Mouse (Mus musculus) heart, embryonic 11.5 days (tissue): ENCODE results near the gene Zfp598. TPM values are rescaled to one million over a fixed set of nuclear protein-coding genes. Genes with fewer than 3 reads are reported as not detected.

ENCODE experiments used
- ATAC-seq: fragments of 200-750 bp; cut with Nextera tagmentation; replicated peaks from 2 replicates; pipeline ENCODE4 v1.8.0; 2017; ENCODE audit warnings: moderate library complexity; ENCODE audit not compliant: insufficient number of reproducible peaks, low FRiP score, low TSS enrichment
- H3K27ac ChIP-seq: fragments of 300-500 bp; sonication (generic); 2 replicates; pipeline ENCODE4 v1.5.1; 2014; ENCODE audit warnings: mild to moderate bottlenecking, low read depth, low read length
- H3K27me3 ChIP-seq: fragments of 300-500 bp; sonication (generic); 2 replicates; pipeline ENCODE4 v1.6.1; 2014; ENCODE audit warnings: mild to moderate bottlenecking, low read length, mixed read lengths; ENCODE audit not compliant: control insufficient read depth, insufficient read depth
- H3K36me3 ChIP-seq: fragments of 300-500 bp; sonication (generic); 2 replicates; pipeline ENCODE4 v1.6.1; 2014; ENCODE audit warnings: mild to moderate bottlenecking, low read length, moderate library complexity, mixed read lengths; ENCODE audit not compliant: control insufficient read depth, insufficient read depth
- H3K4me1 ChIP-seq: fragments of 300-500 bp; sonication (generic); 2 replicates; pipeline ENCODE4 v1.6.1; 2014; ENCODE audit warnings: low read length; ENCODE audit not compliant: control insufficient read depth, insufficient read depth
- H3K4me2 ChIP-seq: fragments of 300-500 bp; sonication (generic); 2 replicates; pipeline ENCODE4 v1.6.1; 2014; ENCODE audit warnings: mild to moderate bottlenecking, moderate library complexity
- H3K4me3 ChIP-seq: fragments of 300-500 bp; sonication (generic); 2 replicates; pipeline ENCODE4 v1.5.1; 2014; ENCODE audit warnings: low read depth, low read length
- H3K9ac ChIP-seq: fragments of 300-500 bp; sonication (generic); 2 replicates; pipeline ENCODE4 v1.6.1; 2014; ENCODE audit warnings: mild to moderate bottlenecking, low read depth, low read length, moderate library complexity
- H3K9me3 ChIP-seq: fragments of 300-500 bp; sonication (generic); replicated peaks from 2 replicates; pipeline ENCODE4 v1.6.1; 2016; ENCODE audit warnings: low read length; ENCODE audit not compliant: control insufficient read depth
- WGBS: fragments of 180-500 bp; shearing (Covaris S2); extraction: QIAGEN DNeasy Blood & Tissue Kit; methylation state at CpG from one replicate; pipeline ENCODE4 v1.1.7; 2014; ENCODE audit not compliant: insufficient replicate concordance; 5-methylcytosine and 5-hydroxymethylcytosine counted together
- polyA plus RNA-seq: library from polyadenylated mRNA; unstranded; fragments of >200 nt; fragmentation: Nextera tagmentation; extraction: Ambion mirVana; gene quantifications from 2 replicates; pipeline ENCODE4 v1.2.1, GENCODE M21; 2014

Zfp598 gene
- polyA plus RNA-seq, 1 experiment from 2014 or later = 19.7 TPM

DNA sequence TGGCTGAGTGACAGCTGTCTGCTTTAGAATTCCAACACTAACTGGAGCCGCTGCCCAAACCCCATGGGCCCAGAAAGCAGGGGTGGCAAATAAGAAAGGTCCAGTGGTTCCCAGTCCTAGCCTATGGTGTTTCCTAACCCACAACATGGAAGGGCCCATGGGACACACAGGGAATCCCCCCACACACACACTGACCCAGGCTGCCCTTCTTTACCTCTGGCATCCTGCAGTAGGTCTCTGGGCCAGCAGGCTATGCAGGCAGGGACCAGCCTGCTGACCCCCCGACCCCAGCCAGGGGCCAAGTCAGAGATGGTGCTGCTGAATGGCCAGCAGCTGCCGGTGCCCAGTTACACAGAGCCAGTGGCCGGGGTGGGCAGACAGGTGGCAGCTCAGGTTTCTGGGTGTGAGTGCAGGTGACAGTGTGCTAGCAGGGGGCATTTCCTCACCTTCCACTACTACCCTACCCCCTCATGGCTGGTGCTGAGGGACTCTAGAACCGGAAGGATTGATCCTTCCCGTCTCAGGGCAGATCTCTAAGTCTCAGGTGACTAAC is 26.6 kb upstream of the Zfp598 start:
- H3K4me3 ChIP-seq = no peak overlapping the region
- peaks cover 48% of the 10 kb centered on the region for H3K27me3 ChIP-seq
- peaks cover 2% of the 10 kb centered on the region; the same call in 1 of the 2 replicates for H3K36me3 ChIP-seq
- H3K4me1 ChIP-seq = peaks cover 40% of the 10 kb centered on the region
- WGBS = 65% methylated on average over 6 of the region's 6 CpGs
- no peak overlapping the region for H3K9ac ChIP-seq
- no peak overlapping the region for H3K4me2 ChIP-seq
- no peaks in the 10 kb centered on the region for H3K9me3 ChIP-seq
- no peak for ATAC-seq
- no peak overlapping the region for H3K27ac ChIP-seq

DNA sequence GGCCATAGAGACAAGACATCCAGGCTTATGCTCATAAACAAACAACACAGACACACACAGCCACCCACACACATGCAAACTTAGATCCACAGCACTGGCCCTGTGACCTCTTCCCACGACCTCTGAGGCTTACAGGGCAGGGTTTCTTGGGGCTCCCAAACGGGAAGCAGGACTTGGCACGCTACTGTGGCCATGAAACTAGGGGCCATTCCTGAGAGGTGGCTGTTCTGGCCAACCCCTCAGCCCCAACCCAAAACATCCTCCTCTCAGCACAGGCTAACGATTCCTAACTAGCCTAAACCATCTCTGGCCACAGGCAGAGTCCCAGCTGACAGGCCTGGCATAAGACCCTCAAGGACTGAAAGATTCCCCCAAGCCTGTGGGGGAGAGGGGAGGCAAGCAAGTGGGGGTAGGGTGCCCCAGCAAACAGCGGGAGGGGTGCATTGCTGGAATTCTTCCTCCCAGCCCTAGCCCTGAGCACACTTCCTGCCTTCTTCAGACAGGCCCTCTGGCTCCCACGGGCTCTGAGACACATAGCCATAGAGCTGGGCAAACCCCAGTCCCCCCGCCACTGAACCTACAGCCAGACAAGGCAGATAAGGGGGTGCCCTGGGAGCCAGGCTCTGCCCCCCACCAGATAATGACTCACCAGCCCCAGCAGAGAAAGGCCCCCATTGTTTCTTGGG is 25.3 kb upstream of the Zfp598 start:
- whole genome bisulfite sequencing = 32% methylated on average over 7 of the region's 7 CpGs
- no peaks in the 10 kb centered on the region for H3K9me3 ChIP-seq
- peaks cover 43% of the 10 kb centered on the region for H3K4me1 ChIP-seq
- peak overlapping the region; percentile 61 for H3K9ac ChIP-seq
- peak overlapping the region; percentile 20 for H3K4me2 ChIP-seq
- peaks cover 2% of the 10 kb centered on the region; the same call in 1 of the 2 replicates for H3K36me3 ChIP-seq
- no peak overlapping the region for H3K4me3 ChIP-seq
- peaks cover 48% of the 10 kb centered on the region for H3K27me3 ChIP-seq
- H3K27ac ChIP-seq = peak overlapping the region; percentile 88
- peak; percentile 43 for ATAC-seq

GRCm38 (mm10) chr17:24644875-24645721 is 24.4 kb upstream of the Zfp598 start:
- H3K4me1 ChIP-seq = peaks cover 44% of the 10 kb centered on the region

GRCm38 (mm10) chr17:24645916-24646315 is 23.6 kb upstream of the Zfp598 start:
- WGBS = 54% methylated on average over 3 of the region's 3 CpGs
- peak overlapping the region; percentile 20; the same call in 1 of the 2 replicates for H3K4me2 ChIP-seq
- no peaks in the 10 kb centered on the region for H3K9me3 ChIP-seq
- no peak for ATAC-seq
- H3K4me1 ChIP-seq = peaks cover 47% of the 10 kb centered on the region
- H3K36me3 ChIP-seq = no peaks in the 10 kb centered on the region
- no peak overlapping the region for H3K4me3 ChIP-seq
- H3K9ac ChIP-seq = no peak overlapping the region
- H3K27me3 ChIP-seq = peaks cover 41% of the 10 kb centered on the region
- peak overlapping the region; percentile 88 for H3K27ac ChIP-seq

More at GRCm38 (mm10) chr17:24644875-24645721, 24.4 kb upstream of the Zfp598 start:
- Histone ChIP-seq H3K27ac (peak overlapping the region; percentile 88), H3K36me3 (peaks cover 2% of the 10 kb centered on the region; the same call in 1 of the 2 replicates), H3K27me3 (peaks cover 42% of the 10 kb centered on the region), H3K9ac (peak overlapping the region; percentile 62), H3K4me3 (no peak overlapping the region), H3K9me3 (no peaks in the 10 kb centered on the region), H3K4me2 (peak overlapping the region; percentile 20)
- ATAC-seq = peak; percentile 13; the same call in 1 of the 2 replicates
- WGBS = 64% methylated on average over 9 of the region's 9 CpGs

DNA sequence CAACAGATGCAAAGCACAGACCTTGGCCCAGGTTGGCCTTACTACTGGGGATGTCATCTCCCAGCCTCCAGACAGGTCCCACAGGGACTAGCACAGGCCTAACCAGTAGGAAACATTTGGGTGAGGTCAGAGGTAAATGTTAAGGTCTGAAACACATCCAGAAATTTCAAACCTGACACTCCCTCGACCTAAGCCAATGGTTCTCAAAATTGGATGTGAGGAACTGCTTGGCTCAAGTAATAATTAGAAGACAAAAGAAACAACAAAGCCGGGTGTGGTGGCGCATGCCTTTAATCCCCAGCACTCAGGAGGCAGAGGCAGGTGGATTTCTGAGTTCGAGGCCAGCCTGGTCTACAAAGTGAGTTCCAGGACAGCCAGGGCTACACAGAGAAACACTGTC is 23.1 kb upstream of the Zfp598 start:
- Histone ChIP-seq H3K36me3 (no peaks in the 10 kb centered on the region), H3K9ac (no peak overlapping the region), H3K4me2 (no peak overlapping the region), H3K27ac (peak overlapping the region; percentile 88), H3K9me3 (no peaks in the 10 kb centered on the region), H3K4me1 (peaks cover 47% of the 10 kb centered on the region), H3K27me3 (peaks cover 41% of the 10 kb centered on the region), H3K4me3 (no peak overlapping the region)
- ATAC-seq = no peak
- WGBS = 79% methylated on average over 4 of the region's 4 CpGs

DNA sequence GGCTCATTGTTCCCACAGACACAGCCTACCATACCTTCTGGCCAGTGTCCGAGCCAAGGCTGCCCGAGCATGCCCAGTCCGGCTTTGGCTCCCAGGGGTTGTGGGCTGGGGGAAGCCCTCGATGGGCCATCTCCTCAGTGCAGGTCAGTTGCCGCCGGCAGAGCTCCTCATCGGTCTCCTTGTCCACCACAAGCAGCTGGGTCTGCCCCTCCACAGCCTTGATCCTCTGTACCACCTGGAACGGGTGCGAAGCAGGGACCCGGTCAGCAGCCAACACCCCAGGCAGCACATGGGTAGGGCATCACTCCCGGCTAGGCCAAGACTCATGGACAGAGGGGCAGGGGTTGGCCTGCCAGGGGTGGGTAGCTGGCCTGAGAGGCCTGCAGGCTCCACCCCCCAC is 22.0 kb upstream of the Zfp598 start:
- no peak overlapping the region for H3K9ac ChIP-seq
- no peaks in the 10 kb centered on the region for H3K9me3 ChIP-seq
- 62% methylated on average over 11 of the region's 11 CpGs for WGBS
- peak overlapping the region; percentile 41 for H3K4me2 ChIP-seq
- H3K4me3 ChIP-seq = peak overlapping the region; percentile 1; the same call in 1 of the 2 replicates
- ATAC-seq = no peak
- H3K27ac ChIP-seq = peak overlapping the region; percentile 17; the same call in 1 of the 2 replicates
- peaks cover 47% of the 10 kb centered on the region for H3K4me1 ChIP-seq
- peaks cover 37% of the 10 kb centered on the region for H3K27me3 ChIP-seq
- H3K36me3 ChIP-seq = no peaks in the 10 kb centered on the region

DNA sequence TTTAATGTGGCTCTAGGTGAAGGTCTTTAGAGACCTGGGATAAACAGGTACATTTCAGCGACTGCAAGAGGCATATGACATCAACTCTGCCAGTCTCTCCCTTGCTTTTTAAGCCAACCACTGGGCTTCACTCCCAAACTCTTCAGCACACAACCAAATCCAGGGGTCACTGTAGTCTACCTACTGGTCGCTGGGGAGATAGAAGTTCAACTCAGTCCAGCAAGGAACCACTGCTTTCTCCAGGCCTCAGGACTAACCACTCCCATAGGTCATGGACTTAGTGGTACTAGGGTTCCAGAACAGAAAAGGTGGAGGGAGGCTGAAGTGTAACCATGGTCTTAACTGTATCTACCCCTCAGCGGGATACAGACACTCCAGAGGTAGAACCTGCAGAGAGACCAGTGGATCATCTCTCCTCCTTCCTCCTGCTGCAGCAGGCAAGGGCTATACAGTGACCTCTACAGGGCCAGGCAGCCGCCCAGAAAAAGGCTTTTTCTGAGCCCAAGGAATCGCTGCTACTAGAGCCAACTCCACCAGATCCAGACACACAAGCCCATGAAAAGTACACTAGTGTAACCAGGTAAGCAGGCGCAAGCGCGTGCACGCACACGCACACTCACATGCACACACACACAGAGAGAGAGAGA is 20.6 kb upstream of the Zfp598 start:
- no peaks in the 10 kb centered on the region for H3K9me3 ChIP-seq
- peaks cover 32% of the 10 kb centered on the region for H3K27me3 ChIP-seq
- peak overlapping the region; percentile 76 for H3K4me3 ChIP-seq
- no peaks in the 10 kb centered on the region for H3K36me3 ChIP-seq
- ATAC-seq = no peak
- WGBS = 66% methylated on average over 10 of the region's 10 CpGs
- peaks cover 40% of the 10 kb centered on the region for H3K4me1 ChIP-seq
- H3K27ac ChIP-seq = no peak overlapping the region
- peak overlapping the region; percentile 98 for H3K4me2 ChIP-seq
- peak overlapping the region; percentile 80; the same call in 1 of the 2 replicates for H3K9ac ChIP-seq

- H3K9me3 ChIP-seq = no peaks in the 10 kb centered on the region
- no peaks in the 10 kb centered on the region for H3K36me3 ChIP-seq
- peak overlapping the region; percentile 29; the same call in 1 of the 2 replicates for H3K27ac ChIP-seq
- under 1% methylated on average over 35 of the region's 35 CpGs for WGBS
- H3K27me3 ChIP-seq = peaks cover 32% of the 10 kb centered on the region
- peak overlapping the region; percentile 76 for H3K4me3 ChIP-seq
- H3K9ac ChIP-seq = peak overlapping the region; percentile 80
- ATAC-seq = peak; percentile 27
- H3K4me1 ChIP-seq = peaks cover 33% of the 10 kb centered on the region
- peak overlapping the region; percentile 98 for H3K4me2 ChIP-seq
Observed at GRCm38 (mm10) chr17:24649581-24650069, 19.9 kb upstream of the Zfp598 start.
